Mouse (Mus musculus): Measurements from ENCODE around the gene 9530053A07Rik.
"Not testable (repeated sequence)": the region's sequence is repeated elsewhere in the genome, so short reads cannot be mapped to it uniquely, and the experiment has no call there.

9530053A07Rik gene

GRCm38 (mm10) chr7:28129166-28129565 lies at the start of gene 9530053A07Rik:
Gene 9530053A07Rik (plus strand): TSS chr7:28129466.
- DNase-seq: no peak

- DNase-seq: no peak
These were observed 45.1 kb upstream of the 9530053A07Rik start for GRCm38 (mm10) chr7:28084215-28084614.

DNA sequence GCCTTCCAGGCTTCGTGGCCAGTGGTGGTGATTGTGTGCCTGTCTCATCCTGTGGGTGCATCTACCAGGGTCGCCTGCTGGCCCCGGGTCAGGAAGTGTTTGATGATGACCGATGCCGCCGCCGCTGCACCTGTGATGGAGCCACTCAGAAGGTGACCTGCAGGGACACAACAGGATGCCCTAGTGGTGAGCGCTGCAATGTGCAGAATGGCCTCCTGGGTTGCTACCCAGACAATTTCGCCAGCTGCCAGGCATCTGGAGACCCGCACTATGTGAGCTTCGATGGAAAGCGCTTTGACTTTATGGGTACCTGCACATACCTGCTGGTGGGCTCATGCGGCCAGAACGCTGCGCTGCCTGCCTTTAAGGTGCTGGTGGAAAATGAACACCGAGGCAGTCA lies 43.0 kb upstream of the 9530053A07Rik start:
- no peak for DNase-seq

DNA sequence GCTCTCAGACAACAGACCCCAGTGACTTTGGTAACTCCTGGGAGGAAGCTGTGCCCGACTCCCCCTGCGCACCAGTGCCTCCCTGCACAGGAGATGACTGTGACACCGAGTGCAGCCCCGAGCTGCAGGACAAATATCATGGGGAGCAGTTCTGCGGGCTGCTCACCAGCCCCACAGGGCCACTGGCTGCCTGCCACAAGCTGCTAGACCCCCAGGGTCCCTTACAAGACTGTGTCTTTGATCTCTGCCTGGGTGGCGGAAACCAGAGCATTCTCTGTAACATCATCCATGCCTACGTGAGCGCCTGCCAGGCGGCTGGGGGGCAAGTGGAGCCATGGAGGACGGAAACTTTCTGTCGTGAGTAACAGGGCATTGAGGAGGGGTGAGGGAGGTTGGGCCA lies 35.7 kb upstream of the 9530053A07Rik start:
- no peak for DNase-seq

- DNase-seq: no peak
These were observed 30.2 kb upstream of the 9530053A07Rik start for GRCm38 (mm10) chr7:28099101-28099500.

- no peak for DNase-seq
These were observed 28.4 kb upstream of the 9530053A07Rik start for GRCm38 (mm10) chr7:28100596-28101590.

- DNase-seq: not testable (repeated sequence)
These were observed 26.3 kb upstream of the 9530053A07Rik start for GRCm38 (mm10) chr7:28102936-28103335.

DNA sequence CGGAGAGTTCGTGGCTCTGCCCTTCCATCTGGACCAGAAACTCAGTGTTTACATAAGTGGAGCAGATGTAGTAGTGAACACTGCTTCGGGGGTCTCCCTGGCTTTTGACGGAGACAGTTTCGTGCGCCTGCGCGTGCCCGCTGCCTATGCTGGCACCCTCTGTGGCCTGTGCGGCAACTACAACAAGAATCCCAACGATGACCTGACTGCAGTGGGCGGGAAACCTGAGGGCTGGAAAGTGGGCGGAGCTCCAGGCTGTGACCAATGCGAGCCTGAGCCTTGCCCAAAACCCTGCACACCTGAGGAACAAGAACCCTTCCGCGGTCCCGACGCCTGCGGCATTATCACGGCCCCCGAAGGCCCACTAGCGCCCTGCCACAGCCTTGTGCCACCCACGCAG lies 24.6 kb upstream of the 9530053A07Rik start:
- no peak for DNase-seq

GRCm38 (mm10) chr7:28106241-28106640 lies 23.0 kb upstream of the 9530053A07Rik start:
- no peak for DNase-seq

DNA sequence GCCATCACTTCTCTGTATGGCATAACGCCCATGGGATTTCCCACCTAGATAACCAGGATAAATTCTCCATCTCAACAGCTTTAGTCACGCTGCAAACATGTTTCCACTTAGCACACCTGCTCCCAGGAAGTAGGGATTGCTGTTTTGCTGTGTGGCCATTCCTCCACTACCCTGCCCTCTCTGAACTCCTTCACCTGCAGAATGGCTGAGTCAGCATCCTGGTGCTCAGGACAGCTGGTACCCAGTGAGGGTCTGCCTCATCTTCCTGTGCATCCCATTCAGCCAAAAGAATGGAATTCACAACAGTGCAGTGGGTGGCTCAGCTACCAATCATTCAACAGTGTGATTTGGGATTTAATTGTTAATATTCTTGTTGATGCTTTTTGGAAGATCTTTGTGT lies 14.6 kb upstream of the 9530053A07Rik start:
- no peak for DNase-seq

DNA sequence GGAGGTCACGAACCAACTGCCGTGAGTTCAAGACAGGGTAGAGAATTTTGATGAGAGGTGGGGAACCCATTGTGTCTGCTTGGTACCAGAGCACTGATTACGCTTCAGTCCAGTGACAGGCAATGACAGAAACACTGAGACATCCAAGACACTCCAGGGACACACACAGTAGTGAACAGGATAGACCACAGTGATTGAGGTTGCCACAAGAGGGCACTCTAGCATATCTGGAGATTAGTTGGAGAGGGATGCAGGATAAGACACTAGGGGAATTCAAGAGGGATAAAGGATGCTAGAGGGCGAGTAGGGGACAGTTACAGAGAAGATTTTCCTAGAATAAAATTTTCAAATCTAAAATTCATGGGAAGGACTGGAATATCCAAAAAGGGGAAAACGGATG lies 8.3 kb downstream of the 9530053A07Rik start:
- DNase-seq: peak; percentile 13

DNA sequence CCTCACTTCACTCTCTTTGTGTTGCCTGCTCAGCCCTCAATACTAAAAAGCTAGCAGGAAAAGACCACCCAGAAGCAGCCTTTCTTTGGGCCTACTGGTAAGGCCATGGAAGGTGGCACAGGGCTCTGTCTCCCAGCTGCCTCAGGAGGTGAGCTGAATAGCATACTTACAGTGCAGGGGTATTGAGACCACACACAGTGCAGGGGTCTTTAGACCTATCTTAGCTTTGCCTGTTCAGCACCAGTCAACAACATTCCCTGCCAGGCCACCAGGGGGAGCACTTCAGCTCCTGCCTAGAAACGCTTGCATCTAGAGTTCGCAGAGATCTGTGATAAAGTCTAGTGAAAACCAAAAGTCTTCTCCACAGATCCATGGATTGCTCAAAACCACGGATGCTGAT lies 19.0 kb downstream of the 9530053A07Rik start:
- DNase-seq: peak; percentile 48

GRCm38 (mm10) chr7:28149841-28150240 lies 20.6 kb downstream of the 9530053A07Rik start:
- no peak for DNase-seq

- DNase-seq: no peak
These were observed 22.4 kb downstream of the 9530053A07Rik start for GRCm38 (mm10) chr7:28151584-28152221.

DNA sequence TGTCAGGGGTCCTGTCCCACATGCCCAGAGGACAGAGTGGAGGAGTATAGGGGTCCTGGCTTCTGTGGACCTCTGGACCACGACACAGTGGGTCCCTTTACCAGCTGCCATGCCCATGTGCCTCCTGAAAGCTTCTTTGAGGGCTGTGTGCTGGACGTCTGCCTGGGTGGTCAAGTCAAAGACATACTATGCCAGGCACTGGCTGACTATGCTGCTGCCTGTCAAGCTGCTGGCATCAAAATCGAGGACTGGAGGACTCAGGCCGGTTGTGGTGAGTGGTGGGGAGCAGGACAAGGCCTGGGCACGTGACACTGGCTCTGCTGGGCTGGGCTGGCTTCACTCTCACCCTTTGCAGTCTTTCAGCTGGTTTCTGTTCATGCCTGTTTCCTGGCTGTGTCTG lies 24.3 kb downstream of the 9530053A07Rik start:
- not testable (repeated sequence) for DNase-seq

DNA sequence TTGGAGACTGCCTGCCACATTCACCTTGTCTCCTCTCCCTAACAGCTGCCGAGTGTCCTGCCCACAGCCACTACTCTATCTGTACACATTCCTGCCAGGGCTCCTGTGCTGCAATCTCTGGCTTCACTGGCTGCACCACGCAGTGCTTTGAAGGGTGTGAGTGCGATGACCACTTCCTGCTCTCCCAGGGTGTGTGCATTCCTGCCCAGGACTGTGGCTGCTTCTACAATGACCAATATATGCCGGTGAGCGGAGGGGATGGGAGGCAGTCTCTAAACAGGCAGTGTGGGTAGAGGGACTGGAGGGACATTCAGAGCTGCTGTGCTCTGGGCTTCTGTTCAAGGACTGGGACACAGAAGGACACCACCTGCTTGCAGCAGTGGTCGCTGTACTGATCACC lies 30.0 kb downstream of the 9530053A07Rik start:
- no peak for DNase-seq

- DNase-seq: no peak
These were observed 30.6 kb downstream of the 9530053A07Rik start for GRCm38 (mm10) chr7:28159893-28160292.

DNA sequence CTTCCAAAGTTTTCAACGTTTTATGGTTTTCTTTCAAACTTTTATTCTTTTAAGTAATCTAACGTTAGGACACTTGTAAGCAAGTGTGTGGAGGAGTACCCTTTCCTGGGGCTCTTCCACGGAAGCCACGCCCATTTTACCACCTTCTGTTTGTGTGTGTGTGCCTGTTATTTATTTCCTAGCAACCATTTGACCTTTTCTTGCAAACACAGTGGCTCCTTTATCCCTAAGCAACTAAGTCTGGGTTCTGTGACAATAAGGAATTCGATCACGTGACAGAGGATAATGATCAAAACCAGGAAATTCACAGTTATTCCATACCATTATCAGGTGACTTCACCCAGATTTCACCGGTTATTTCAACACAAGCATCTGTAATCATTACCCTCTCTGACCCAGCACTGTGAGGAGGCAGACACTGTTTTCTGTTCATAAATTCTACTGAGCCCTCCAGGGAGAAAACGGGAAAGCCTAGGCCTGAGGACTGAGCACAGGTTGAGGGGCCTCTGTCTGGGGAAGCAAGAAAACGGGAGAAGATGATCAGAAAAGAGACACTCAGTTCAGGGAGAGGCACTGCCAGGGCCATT lies 32.0 kb downstream of the 9530053A07Rik start:
- no peak for DNase-seq

GRCm38 (mm10) chr7:28165406-28165805 lies 36.1 kb downstream of the 9530053A07Rik start:
- no peak for DNase-seq

GRCm38 (mm10) chr7:28168320-28169115 lies 39.3 kb downstream of the 9530053A07Rik start:
- DNase-seq: peak; percentile 43

GRCm38 (mm10) chr7:28169489-28170422 lies 40.5 kb downstream of the 9530053A07Rik start, which contains the start of gene Fbl:
Gene Fbl (plus strand): TSS chr7:28169710.
- DNase-seq: peak; percentile 84

Measured in cerebellum, adult 11 months (tissue).